Mouse (Mus musculus): ENCODE measurements at regions not wholly inside any gene's neighbourhood (a gene's known extent, or its start where the extent isn't known, plus 50 kb on each side); places are given as distances from the start of the nearest gene placed in this dataset.

DNA sequence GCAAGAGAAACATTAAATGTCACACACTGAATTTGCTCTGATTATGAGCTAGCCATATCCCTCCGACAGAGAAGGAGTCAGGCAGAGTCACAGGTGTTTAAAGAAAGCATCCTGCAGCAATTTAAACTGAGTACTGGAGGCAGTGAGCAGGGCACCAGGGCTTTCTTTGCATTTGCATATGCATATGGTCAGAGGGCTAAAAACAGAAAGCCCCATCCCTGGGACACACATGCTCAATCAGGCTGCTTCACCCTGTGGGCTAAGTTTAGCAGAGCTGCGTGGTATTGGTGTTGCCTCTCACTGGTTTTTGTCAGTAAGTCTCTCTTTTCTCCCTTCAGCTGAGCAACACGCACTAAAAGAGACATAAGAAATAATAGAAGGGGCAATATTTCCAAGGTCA lies 289.9 kb upstream of the Rps6ka3 start:
- no peak overlapping the region for H3K4me3 ChIP-seq (replicated peaks)
- ATAC-seq (ENCODE audit: low read depth) (no peak), DNase-seq (no peak)
- no peaks in the 10 kb centered on the region for H3K36me3 ChIP-seq
- H3K4me1 ChIP-seq (replicated peaks), result no peaks in the 10 kb centered on the region
- WGBS (ENCODE audit: insufficient replicate concordance), result 33% methylated on average over 3 of the region's 3 CpGs
- H3K9ac ChIP-seq, result no peak overlapping the region
- H3K9me3 ChIP-seq (replicated peaks), result no peaks in the 10 kb centered on the region
- H3K27me3 ChIP-seq, result peaks cover 14% of the 10 kb centered on the region; the same call in 1 of the 2 replicates
- H3K4me2 ChIP-seq, result no peak overlapping the region
- no peak overlapping the region for H3K27ac ChIP-seq

DNA sequence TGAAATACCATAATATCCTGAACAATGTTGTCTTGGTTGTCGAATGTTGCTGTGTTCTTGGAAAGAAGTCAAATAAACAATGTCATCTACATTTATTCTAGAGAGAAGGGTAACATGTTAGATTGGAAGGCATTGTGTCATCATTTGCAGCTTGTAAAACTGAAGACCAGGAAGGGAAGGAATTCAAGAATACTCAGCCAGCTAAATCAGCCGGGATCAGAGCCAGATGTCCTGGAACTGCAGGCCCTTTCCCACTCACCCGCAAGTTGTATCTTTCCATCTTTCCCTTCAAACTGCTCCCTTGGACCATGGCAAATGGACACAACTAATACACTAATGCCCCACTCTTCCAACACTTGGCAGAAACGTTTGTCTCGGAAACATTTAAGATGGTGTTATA lies 288.7 kb upstream of the Rps6ka3 start:
- 48% methylated on average over 5 of the region's 5 CpGs for WGBS (ENCODE audit: insufficient replicate concordance)
- ATAC-seq (ENCODE audit: low read depth) (no peak), DNase-seq (no peak)
- no peaks in the 10 kb centered on the region for H3K36me3 ChIP-seq
- H3K27me3 ChIP-seq, result peaks cover 14% of the 10 kb centered on the region; the same call in 1 of the 2 replicates
- no peaks in the 10 kb centered on the region for H3K4me1 ChIP-seq (replicated peaks)
- H3K4me3 ChIP-seq (replicated peaks), result no peak overlapping the region
- H3K9me3 ChIP-seq (replicated peaks), result no peaks in the 10 kb centered on the region
- no peak overlapping the region for H3K9ac ChIP-seq
- H3K27ac ChIP-seq, result no peak overlapping the region
- H3K4me2 ChIP-seq, result no peak overlapping the region

DNA sequence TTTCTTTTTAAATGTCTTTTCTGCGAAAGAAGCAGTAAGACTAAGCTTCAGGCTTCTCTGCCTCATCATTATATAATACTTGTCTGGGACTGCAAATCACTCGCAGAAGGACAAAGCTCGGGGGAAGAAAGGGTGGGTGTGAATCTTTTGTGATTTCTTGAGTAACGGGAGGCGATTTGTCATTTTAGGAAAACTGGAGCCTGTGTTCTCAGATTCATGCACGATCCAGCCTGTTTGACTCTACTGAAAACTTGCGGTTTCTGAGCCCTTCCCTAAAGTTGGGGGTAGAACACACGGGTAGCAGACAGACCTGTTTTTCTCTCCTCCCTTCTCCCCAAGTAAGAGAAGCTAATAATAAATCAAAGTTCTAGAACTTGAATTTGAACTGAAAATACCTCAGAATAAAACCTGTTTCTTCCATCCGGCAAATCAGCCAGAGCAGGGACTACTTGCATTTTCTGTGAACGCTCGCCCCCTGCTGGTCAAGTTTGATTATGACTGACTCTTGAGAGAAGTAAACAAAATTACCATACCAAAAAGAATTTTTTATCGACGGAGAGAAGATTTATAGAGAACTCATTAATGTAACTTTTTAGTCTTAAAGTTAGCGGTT lies 288.2 kb upstream of the Rps6ka3 start:
- Histone ChIP-seq H3K9me3 (replicated peaks) (no peaks in the 10 kb centered on the region), H3K4me3 (replicated peaks) (no peak overlapping the region), H3K27ac (no peak overlapping the region), H3K9ac (no peak overlapping the region), H3K4me1 (replicated peaks) (no peaks in the 10 kb centered on the region), H3K27me3 (peaks cover 14% of the 10 kb centered on the region; the same call in 1 of the 2 replicates), H3K36me3 (no peaks in the 10 kb centered on the region), H3K4me2 (no peak overlapping the region)
- DNase-seq, result peak; percentile 17
- 32% methylated on average over 14 of the region's 14 CpGs for WGBS (ENCODE audit: insufficient replicate concordance)
- ATAC-seq (ENCODE audit: low read depth), result no peak

DNA sequence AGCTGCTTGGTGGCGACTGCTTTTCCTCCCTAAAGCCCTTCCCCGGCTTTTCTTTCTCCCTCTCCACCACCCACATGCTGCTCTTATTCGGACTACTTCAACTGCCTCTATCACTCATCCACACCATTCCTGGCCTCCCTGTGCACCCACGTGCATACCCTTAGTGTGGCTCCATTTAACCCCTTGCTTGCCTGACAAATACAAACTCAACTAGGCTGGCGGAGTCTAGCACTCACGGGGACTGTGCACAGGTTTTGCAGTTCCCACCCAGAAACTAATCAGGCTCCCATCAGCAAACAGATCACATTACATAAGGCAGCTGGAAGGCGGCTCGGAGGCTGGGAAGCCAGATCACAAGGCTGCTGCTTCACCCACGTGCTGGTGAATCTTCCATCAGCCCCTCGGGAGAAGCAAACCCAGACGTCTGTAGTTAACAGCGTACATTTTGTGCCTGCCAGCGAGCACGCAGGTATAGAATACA lies 287.0 kb upstream of the Rps6ka3 start:
- H3K36me3 ChIP-seq, result no peaks in the 10 kb centered on the region
- DNase-seq, result no peak
- H3K4me2 ChIP-seq, result no peak overlapping the region
- no peak for ATAC-seq (ENCODE audit: low read depth)
- no peaks in the 10 kb centered on the region for H3K4me1 ChIP-seq (replicated peaks)
- WGBS (ENCODE audit: insufficient replicate concordance), result 21% methylated on average over 14 of the region's 14 CpGs
- no peak overlapping the region for H3K4me3 ChIP-seq (replicated peaks)
- H3K9ac ChIP-seq, result no peak overlapping the region
- no peaks in the 10 kb centered on the region for H3K9me3 ChIP-seq (replicated peaks)
- H3K27me3 ChIP-seq, result peaks cover 14% of the 10 kb centered on the region; the same call in 1 of the 2 replicates
- H3K27ac ChIP-seq, result no peak overlapping the region

DNA sequence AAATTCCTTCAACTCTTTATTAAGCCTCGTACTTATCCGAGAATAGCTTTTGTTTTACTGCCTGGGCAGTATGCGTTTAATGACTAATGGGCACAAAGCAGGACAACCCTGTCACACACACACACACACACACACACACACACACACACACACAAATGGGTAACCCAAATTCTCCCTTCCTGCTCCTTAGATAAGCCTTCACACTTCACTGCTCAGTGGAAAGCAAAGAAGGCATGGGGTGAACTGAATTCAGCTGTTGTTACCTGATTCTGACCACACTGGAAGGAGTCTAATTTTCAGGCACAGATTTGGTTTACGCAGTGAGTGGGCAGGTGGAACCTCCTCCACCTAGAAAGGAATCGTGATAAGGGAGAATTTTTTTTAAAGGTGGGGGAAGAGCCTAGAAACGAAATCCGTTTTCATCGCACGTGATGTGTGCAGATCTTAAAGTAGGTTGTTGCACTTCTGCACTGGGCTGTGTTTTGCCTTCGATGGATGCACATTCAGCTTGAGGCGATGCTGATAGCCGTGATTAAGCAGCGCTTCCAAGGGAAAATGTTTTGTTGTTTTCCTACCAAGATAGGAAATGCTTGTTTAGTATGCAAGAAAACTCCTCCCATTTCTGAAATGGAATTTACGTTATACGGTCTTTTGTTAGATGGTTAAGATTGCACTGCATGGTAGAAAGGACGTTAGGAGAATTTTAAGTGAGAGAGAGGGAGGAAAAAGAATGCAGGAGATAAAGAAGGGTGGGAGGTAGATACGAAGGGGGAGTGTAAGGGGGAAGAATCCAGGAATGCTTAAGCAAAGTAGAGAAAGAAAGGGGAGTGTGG lies 286.2 kb upstream of the Rps6ka3 start:
- 33% methylated on average over 17 of the region's 17 CpGs for WGBS (ENCODE audit: insufficient replicate concordance)
- no peak overlapping the region for H3K4me3 ChIP-seq (replicated peaks)
- DNase-seq, result no peak

DNA sequence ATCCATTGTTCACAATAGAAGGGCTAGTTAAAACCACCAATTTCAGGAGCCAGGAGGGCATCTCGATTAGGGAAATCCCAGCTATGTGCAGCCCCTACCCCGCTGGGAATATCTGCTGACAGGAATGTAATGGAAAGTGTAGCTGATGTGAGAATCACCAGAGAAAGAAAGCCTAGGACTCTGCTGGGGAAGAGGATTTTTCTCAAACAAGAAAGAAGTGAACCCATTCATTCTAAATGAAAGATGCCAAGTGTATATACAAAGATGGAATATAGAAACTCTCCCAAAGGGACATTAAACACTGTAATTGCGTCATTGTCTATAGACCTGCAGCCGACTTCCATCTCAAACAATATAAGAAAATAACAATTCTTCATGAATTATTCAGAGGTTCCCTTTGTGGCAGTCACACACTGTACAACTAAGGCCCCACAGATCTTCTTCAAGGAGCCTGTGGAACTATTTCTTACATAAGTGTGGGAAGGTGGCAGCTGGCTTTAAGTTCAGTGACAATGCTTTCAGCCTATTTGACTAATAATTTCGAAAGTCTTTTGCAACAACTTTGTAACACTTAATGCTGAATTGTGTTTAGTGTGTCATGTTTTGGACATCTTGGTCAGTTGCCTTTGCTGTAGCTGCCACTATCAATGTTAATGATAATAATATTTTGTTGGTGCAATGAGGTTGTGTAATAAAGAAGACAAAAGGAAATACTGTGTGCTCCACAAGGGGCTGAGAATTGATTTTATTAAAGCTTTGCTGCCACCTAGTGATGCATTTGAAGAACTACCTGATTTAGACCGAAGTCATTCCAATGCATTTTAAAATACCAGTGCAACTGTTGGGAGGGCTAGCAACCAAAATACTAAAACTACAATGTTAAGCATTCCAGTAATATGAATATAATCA lies 285.4 kb upstream of the Rps6ka3 start:
- no peak overlapping the region for H3K4me2 ChIP-seq
- no peak overlapping the region for H3K9ac ChIP-seq
- H3K4me1 ChIP-seq (replicated peaks), result no peaks in the 10 kb centered on the region
- no peak overlapping the region for H3K4me3 ChIP-seq (replicated peaks)
- peaks cover 14% of the 10 kb centered on the region; the same call in 1 of the 2 replicates for H3K27me3 ChIP-seq
- no peaks in the 10 kb centered on the region for H3K36me3 ChIP-seq
- WGBS (ENCODE audit: insufficient replicate concordance), result 32% methylated on average over 6 of the region's 6 CpGs
- H3K9me3 ChIP-seq (replicated peaks), result no peaks in the 10 kb centered on the region
- ATAC-seq (ENCODE audit: low read depth), result no peak
- H3K27ac ChIP-seq, result no peak overlapping the region
- DNase-seq, result no peak

More for the DNA sequence above, 286.2 kb upstream of the Rps6ka3 start:
- Histone ChIP-seq H3K9me3 (replicated peaks) (no peaks in the 10 kb centered on the region), H3K4me2 (no peak overlapping the region), H3K27ac (no peak overlapping the region), H3K27me3 (peaks cover 14% of the 10 kb centered on the region; the same call in 1 of the 2 replicates), H3K36me3 (no peaks in the 10 kb centered on the region), H3K4me1 (replicated peaks) (no peaks in the 10 kb centered on the region), H3K9ac (no peak overlapping the region)
- ATAC-seq (ENCODE audit: low read depth), result no peak

DNA sequence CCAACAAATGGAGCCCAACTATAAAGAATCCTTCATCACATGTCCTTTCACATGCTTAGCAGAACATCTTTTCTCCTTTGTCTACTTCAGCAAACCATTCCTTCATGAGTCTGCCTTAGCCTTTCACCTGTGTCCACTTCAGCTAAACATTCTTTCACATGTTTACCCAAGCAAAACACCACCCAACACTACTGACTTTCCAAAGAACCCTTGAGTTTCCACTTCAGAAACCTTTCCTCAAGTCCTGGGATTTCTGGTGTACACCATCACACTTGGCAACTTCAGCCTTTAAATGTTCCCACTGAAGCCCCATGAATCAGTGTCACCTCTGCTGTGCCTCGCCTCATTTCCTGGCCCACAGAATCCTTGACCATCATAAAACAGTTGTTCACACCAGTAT lies 278.2 kb upstream of the Rps6ka3 start:
- Histone ChIP-seq H3K36me3 (no peaks in the 10 kb centered on the region), H3K4me2 (no peak overlapping the region), H3K27me3 (no peaks in the 10 kb centered on the region), H3K9me3 (replicated peaks) (no peaks in the 10 kb centered on the region), H3K4me1 (replicated peaks) (no peaks in the 10 kb centered on the region), H3K27ac (no peak overlapping the region), H3K9ac (no peak overlapping the region), H3K4me3 (replicated peaks) (no peak overlapping the region)
- WGBS (ENCODE audit: insufficient replicate concordance), result 26% methylated on average over 1 of the region's 1 CpGs
- ATAC-seq (ENCODE audit: low read depth), result no peak
- no peak for DNase-seq

DNA sequence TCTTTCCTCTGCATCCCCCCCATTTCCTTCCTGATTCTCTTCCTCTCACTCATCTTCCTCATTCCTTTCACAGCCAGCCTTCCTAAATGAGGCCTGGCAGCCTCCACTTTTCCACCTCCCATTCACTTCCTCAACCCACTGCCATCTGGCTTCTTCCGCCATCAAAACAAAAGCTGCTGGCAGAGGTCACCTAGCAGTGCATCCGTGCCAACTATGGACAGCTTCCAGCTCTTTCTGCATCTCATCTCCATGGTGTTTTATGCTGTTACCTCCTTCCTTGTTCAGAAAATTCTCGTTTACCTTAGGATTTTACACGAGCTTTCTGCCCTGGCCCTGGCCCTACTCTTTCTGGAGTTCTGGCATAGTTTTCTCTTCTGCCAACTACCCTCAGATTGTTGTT lies 262.9 kb upstream of the Rps6ka3 start:
- DNase-seq, result no peak
- H3K9me3 ChIP-seq (replicated peaks), result no peaks in the 10 kb centered on the region
- H3K36me3 ChIP-seq, result no peaks in the 10 kb centered on the region
- WGBS (ENCODE audit: insufficient replicate concordance), result 45% methylated on average over 4 of the region's 4 CpGs
- ATAC-seq (ENCODE audit: low read depth), result no peak
- no peak overlapping the region for H3K4me3 ChIP-seq (replicated peaks)
- no peak overlapping the region for H3K9ac ChIP-seq
- no peak overlapping the region for H3K27ac ChIP-seq
- H3K4me1 ChIP-seq (replicated peaks), result no peaks in the 10 kb centered on the region
- H3K27me3 ChIP-seq, result no peaks in the 10 kb centered on the region
- no peak overlapping the region for H3K4me2 ChIP-seq

DNA sequence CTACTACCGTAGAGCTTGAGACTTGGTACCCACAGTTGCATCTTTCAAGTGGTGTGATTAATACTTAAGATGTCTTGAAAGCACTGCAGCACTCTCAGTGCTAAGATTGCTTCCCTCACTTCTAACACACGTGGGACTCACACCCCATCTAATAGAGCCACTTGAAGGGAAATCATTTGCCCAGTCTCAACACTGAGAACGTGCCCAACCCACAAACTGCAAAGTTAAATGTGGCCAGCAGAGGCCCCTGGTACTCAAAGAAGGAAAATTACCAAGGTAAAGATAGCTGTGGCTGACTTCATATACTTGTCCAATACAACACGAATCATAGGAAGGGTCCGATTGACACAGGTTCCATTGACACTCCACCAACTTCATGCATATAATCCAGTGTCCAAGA lies 238.4 kb upstream of the Rps6ka3 start:
- Histone ChIP-seq H3K27me3 (no peaks in the 10 kb centered on the region), H3K4me1 (replicated peaks) (no peaks in the 10 kb centered on the region), H3K36me3 (no peaks in the 10 kb centered on the region), H3K9me3 (replicated peaks) (no peaks in the 10 kb centered on the region), H3K4me3 (replicated peaks) (no peak overlapping the region), H3K9ac (no peak overlapping the region), H3K4me2 (no peak overlapping the region), H3K27ac (no peak overlapping the region)
- ATAC-seq (ENCODE audit: low read depth) (no peak), DNase-seq (no peak)
- 48% methylated on average over 5 of the region's 5 CpGs for WGBS (ENCODE audit: insufficient replicate concordance)

DNA sequence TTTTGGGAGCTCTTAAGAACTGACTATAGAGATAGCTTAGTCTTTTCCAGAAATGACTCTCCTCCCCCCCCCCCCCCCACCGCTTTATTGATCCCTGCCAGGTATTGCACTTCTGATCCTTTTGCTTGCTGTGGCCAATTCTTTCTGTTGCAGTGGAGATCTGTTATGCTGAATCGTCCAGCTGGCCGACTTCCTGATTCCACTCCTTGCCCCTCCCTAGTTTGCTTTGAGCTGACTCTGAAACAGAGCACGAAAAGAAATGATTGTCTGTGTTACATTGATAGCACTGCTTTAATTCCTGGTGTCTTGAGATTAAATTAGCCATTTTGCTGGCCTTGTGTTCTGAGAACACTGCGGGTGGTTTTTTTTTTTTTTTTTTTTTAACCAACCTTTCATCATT lies 233.5 kb upstream of the Rps6ka3 start:
- DNase-seq (no peak), ATAC-seq (ENCODE audit: low read depth) (no peak)
- Histone ChIP-seq H3K27ac (no peak overlapping the region), H3K4me3 (replicated peaks) (no peak overlapping the region), H3K27me3 (no peaks in the 10 kb centered on the region), H3K36me3 (no peaks in the 10 kb centered on the region), H3K9me3 (replicated peaks) (no peaks in the 10 kb centered on the region), H3K9ac (no peak overlapping the region), H3K4me1 (replicated peaks) (no peaks in the 10 kb centered on the region), H3K4me2 (no peak overlapping the region)
- WGBS (ENCODE audit: insufficient replicate concordance), result 47% methylated on average over 5 of the region's 5 CpGs

DNA sequence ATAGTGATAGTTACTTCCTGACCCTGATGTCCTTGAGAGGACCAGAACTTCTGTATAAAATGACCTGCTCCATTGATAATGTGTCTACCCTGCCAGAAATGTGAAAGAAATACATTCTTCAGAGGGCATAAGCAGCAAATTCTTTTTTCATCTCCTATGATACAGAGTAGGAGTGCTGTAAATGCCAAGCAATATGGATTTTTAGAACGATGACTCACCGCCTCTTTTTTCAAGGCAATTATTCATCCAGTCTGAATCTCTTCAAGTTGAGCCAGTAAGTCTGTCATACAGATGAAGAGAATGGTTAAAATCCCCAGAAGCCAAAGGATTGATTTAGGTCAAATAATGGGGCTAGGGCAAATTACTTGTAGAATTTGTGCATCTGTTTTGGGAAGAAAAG lies 225.4 kb upstream of the Rps6ka3 start:
- ATAC-seq (ENCODE audit: low read depth), result no peak
- Histone ChIP-seq H3K9me3 (replicated peaks) (no peaks in the 10 kb centered on the region), H3K27ac (no peak overlapping the region), H3K4me3 (replicated peaks) (no peak overlapping the region), H3K9ac (no peak overlapping the region), H3K4me2 (no peak overlapping the region), H3K36me3 (no peaks in the 10 kb centered on the region), H3K4me1 (replicated peaks) (no peaks in the 10 kb centered on the region), H3K27me3 (no peaks in the 10 kb centered on the region)
- DNase-seq, result no peak
- WGBS (ENCODE audit: insufficient replicate concordance), result 80% methylated on average over 2 of the region's 2 CpGs

Data from liver, embryonic 13.5 days (tissue).